15 mouse cellular contexts compared by ENCODE assay signal in the genomic region with DNA sequence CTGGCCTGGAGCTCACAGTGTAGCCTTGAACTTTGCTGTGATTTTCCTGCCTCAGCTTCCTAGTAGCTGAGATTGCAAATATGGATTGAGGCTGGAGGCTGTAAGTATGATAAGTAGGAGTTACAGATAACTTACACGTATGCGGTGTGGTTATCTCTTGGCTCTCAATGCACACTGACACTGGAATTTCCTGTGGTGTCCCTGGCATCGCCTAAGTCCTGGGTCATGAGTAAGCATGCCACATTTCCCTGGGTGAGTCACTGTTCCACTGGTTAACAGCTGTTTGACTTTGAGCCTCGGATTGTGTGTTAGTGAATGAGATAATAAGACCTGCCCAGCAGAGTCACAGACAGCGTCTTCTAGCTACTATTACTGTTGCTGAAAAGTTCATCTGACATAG. TPM values are rescaled to one million over a fixed set of nuclear protein-coding genes. Genes with fewer than 3 reads are reported as not detected.
DNase-seq lines count a peak whose midpoint lies in the region; ATAC-seq and TF ChIP-seq lines count a peak whose summit lies in the region.
"Had no signal": no experiment of that assay in that cellular context is flagged by ENCODE, and none has a peak within 500 bp of the region (broad histone marks: within the 10 kb centered on the region; RNA-seq: fewer than 3 reads in every experiment).

No protein-coding gene starts in this region.

- WGBS in kidney, adult 2 months = 61% methylated on average over 5 of the region's 5 CpGs
- WGBS in kidney, embryonic 16.5 days = 76% methylated on average over 5 of the region's 5 CpGs
- WGBS in large intestine, adult 2 months = 32% methylated on average over 5 of the region's 5 CpGs
- 30% methylated on average over 5 of the region's 5 CpGs for WGBS in small intestine, adult 2 months
- WGBS in hindbrain, embryonic 12.5 days = 89% methylated on average over 5 of the region's 5 CpGs

- DNase-seq in kidney, adult 2 months = peak; percentile 35
- peak; percentile 25 for DNase-seq in NIH3T3 (ENCODE audit: low read depth)
- DNase-seq in large intestine, adult 2 months (ENCODE audit: low read depth, low spot score) = peak; percentile 81
- DNase-seq in spleen, adult 12 weeks (ENCODE audit: low spot score) = no peak
- DNase-seq in kidney, adult 8-10 months = no peak
- DNase-seq: cerebellum, adult 18-20 months; heart, postnatal 4 days; kidney, postnatal 25 days; lung, postnatal 14 days had no signal

- no peak overlapping the region for H3K27ac ChIP-seq in kidney, adult 2 months (ENCODE audit: insufficient read depth, low read depth, low read length)
- no peak overlapping the region for H3K27ac ChIP-seq in kidney, embryonic 16.5 days (ENCODE audit: low read length)
- H3K27ac ChIP-seq in small intestine, adult 2 months (ENCODE audit: insufficient read depth, low read depth, low read length) = peak overlapping the region; percentile 75
- no peak overlapping the region for H3K27ac ChIP-seq in hindbrain, embryonic 12.5 days
- H3K27ac ChIP-seq: forebrain, embryonic 13.5 days had no signal

- H3K4me2 ChIP-seq in kidney, embryonic 16.5 days (replicated peaks; ENCODE audit: low read depth, low read length) = no peak overlapping the region
- H3K4me2 ChIP-seq in hindbrain, embryonic 12.5 days (replicated peaks) = no peak overlapping the region
- H3K4me2 ChIP-seq: forebrain, embryonic 13.5 days; heart, embryonic 12.5 days had no signal

- H3K4me1 ChIP-seq in kidney, adult 2 months (ENCODE audit: control insufficient read depth, insufficient read depth, low read length) = peaks cover 5% of the 10 kb centered on the region; the same call in 1 of the 2 replicates
- H3K4me1 ChIP-seq in kidney, embryonic 16.5 days (ENCODE audit: insufficient read depth, low read length) = no peaks in the 10 kb centered on the region
- H3K4me1 ChIP-seq in small intestine, adult 2 months (ENCODE audit: control insufficient read depth, insufficient read depth, insufficient read length, low read length) = peaks cover 6% of the 10 kb centered on the region; the same call in 1 of the 2 replicates
- no peaks in the 10 kb centered on the region for H3K4me1 ChIP-seq in hindbrain, embryonic 12.5 days
- H3K4me1 ChIP-seq: forebrain, embryonic 13.5 days had no signal

- no peaks in the 10 kb centered on the region for H3K27me3 ChIP-seq in kidney, adult 2 months (replicated peaks; ENCODE audit: control insufficient read depth, insufficient read depth, low read length)
- no peaks in the 10 kb centered on the region for H3K27me3 ChIP-seq in kidney, embryonic 16.5 days (ENCODE audit: insufficient read depth, low read length)
- H3K27me3 ChIP-seq in small intestine, adult 2 months (ENCODE audit: control insufficient read depth, insufficient read depth, low read length) = no peaks in the 10 kb centered on the region
- no peaks in the 10 kb centered on the region for H3K27me3 ChIP-seq in hindbrain, embryonic 12.5 days
- H3K27me3 ChIP-seq: forebrain, embryonic 13.5 days; heart, embryonic 12.5 days had no signal

- no peak overlapping the region for H3K4me3 ChIP-seq in kidney, adult 2 months (ENCODE audit: insufficient read depth, low read depth, low read length)
- H3K4me3 ChIP-seq in kidney, embryonic 16.5 days (ENCODE audit: low read length) = no peak overlapping the region
- no peak overlapping the region for H3K4me3 ChIP-seq in small intestine, adult 2 months (ENCODE audit: low read depth, low read length)
- H3K4me3 ChIP-seq in hindbrain, embryonic 12.5 days = no peak overlapping the region
- H3K4me3 ChIP-seq: forebrain, embryonic 13.5 days; heart, embryonic 12.5 days had no signal

- H3K9ac ChIP-seq in kidney, embryonic 16.5 days (replicated peaks; ENCODE audit: low read length) = no peak overlapping the region
- H3K9ac ChIP-seq in hindbrain, embryonic 12.5 days = no peak overlapping the region
- H3K9ac ChIP-seq: forebrain, embryonic 13.5 days; heart, embryonic 12.5 days had no signal

- ATAC-seq in kidney, embryonic 16.5 days (ENCODE audit: low FRiP score, low TSS enrichment) = no peak
- no peak for ATAC-seq in hindbrain, embryonic 12.5 days (ENCODE audit: low FRiP score)
- ATAC-seq: forebrain, embryonic 13.5 days; inflammation-experienced regulatory T-cells, adult 6 months had no signal

- H3K36me3 ChIP-seq in kidney, adult 2 months (ENCODE audit: control insufficient read depth, insufficient read depth, low read length) = no peaks in the 10 kb centered on the region
- no peaks in the 10 kb centered on the region for H3K36me3 ChIP-seq in kidney, embryonic 16.5 days (ENCODE audit: insufficient read depth, low read length)
- no peaks in the 10 kb centered on the region for H3K36me3 ChIP-seq in small intestine, adult 2 months (ENCODE audit: control insufficient read depth, insufficient read depth, low read length)
- H3K36me3 ChIP-seq in hindbrain, embryonic 12.5 days = no peaks in the 10 kb centered on the region

- no peak for TF ChIP-seq CTCF in kidney, adult 2 months (conservative IDR thresholded peaks at IDR 0.05; ENCODE audit: insufficient read depth, insufficient read length, low read depth, low read length)
- no peak for TF ChIP-seq CTCF in small intestine, adult 2 months (IDR thresholded peaks at IDR 0.05; ENCODE audit: extremely low read depth, insufficient read length, insufficient replicate concordance, low read depth, low read length)

- H3K9me3 ChIP-seq in kidney, embryonic 16.5 days (ENCODE audit: low read length) = peaks cover 4% of the 10 kb centered on the region; the same call in 1 of the 2 replicates
- H3K9me3 ChIP-seq in hindbrain, embryonic 12.5 days (replicated peaks) = no peaks in the 10 kb centered on the region
- H3K9me3 ChIP-seq: forebrain, embryonic 13.5 days had no signal

- no peak for TF ChIP-seq POLR2A in kidney, adult 2 months (IDR thresholded peaks at IDR 0.05; ENCODE audit: low read depth, low read length)
- no peak for TF ChIP-seq POLR2A in small intestine, adult 2 months (IDR thresholded peaks at IDR 0.05; ENCODE audit: low read depth, low read length)

RNA-seq across cellular contexts. Expression of a gene that starts 13.5 kb away (rescaled TPM):
- polyA plus RNA-seq in kidney, adult 2 months (2012; rRNA removed) = 23.6 and 25.8 TPM in 2 replicates
- 36.5 and 39.6 TPM in 2 replicates for polyA plus RNA-seq in kidney, embryonic 16.5 days (2015; fragmentation: Nextera tagmentation; extraction: Ambion mirVana)
- 4.8 and 6.1 TPM in 2 replicates for polyA plus RNA-seq in large intestine, adult 2 months (2012; rRNA removed)
- 2.0 and 2.6 TPM in 2 replicates for polyA plus RNA-seq in small intestine, adult 2 months (2012; rRNA removed)
- 5.7 and 6.1 TPM in 2 replicates for polyA plus RNA-seq in hindbrain, embryonic 12.5 days (2016; fragmentation: Nextera tagmentation; extraction: Ambion mirVana)

Comparison
In these comparisons a context has a peak if more than half of its experiments do, and no peak if none do; other contexts are left out.
1. DNase-seq: peak in kidney, adult 2 months (single experiment), NIH3T3 (single experiment) and large intestine, adult 2 months (single experiment); none in spleen, adult 12 weeks (single experiment) and kidney, adult 8-10 months (0 of 2).